Mouse (Mus musculus) liver, embryonic 13.5 days (tissue): Measurements from ENCODE around the gene Zfhx3. TPM values are rescaled to one million over a fixed set of nuclear protein-coding genes. Genes with fewer than 3 reads are reported as not detected.

Experiments used
- ATAC-seq: fragments of 200-750 bp; cut with Nextera tagmentation; 2 replicates; pipeline ENCODE4 v1.8.0; 2017; ENCODE audit warnings: low read depth, mild to moderate bottlenecking, moderate number of reproducible peaks, moderate library complexity
- DNase-seq: peaks from one replicate; pipeline ENCODE4 v3.0.0; 2022
- H3K27ac ChIP-seq: fragments of 300-500 bp; sonication (generic); 2 replicates; pipeline ENCODE4 v1.5.1; 2015; ENCODE audit warnings: moderate library complexity, mild to moderate bottlenecking, inconsistent platforms
- H3K27me3 ChIP-seq: fragments of 300-500 bp; sonication (generic); 2 replicates; pipeline ENCODE4 v1.6.1; 2015; ENCODE audit warnings: mild to moderate bottlenecking, inconsistent platforms
- H3K36me3 ChIP-seq: fragments of 300-500 bp; sonication (generic); 2 replicates; pipeline ENCODE4 v1.6.1; 2015; ENCODE audit warnings: mild to moderate bottlenecking, inconsistent platforms
- H3K4me1 ChIP-seq: fragments of 300-500 bp; sonication (generic); replicated peaks from 2 replicates; pipeline ENCODE4 v1.6.1; 2015; ENCODE audit warnings: inconsistent platforms
- H3K4me2 ChIP-seq: fragments of 300-500 bp; sonication (generic); 2 replicates; pipeline ENCODE4 v1.6.1; 2015; ENCODE audit warnings: inconsistent platforms, mild to moderate bottlenecking, moderate library complexity
- H3K4me3 ChIP-seq: fragments of 300-500 bp; sonication (generic); replicated peaks from 2 replicates; pipeline ENCODE4 v1.5.1; 2015; ENCODE audit warnings: mild to moderate bottlenecking, inconsistent platforms
- H3K9ac ChIP-seq: fragments of 300-500 bp; sonication (generic); 2 replicates; pipeline ENCODE4 v1.6.1; 2015; ENCODE audit warnings: mild to moderate bottlenecking, inconsistent platforms
- H3K9me3 ChIP-seq: fragments of 300-500 bp; sonication (generic); replicated peaks from 2 replicates; pipeline ENCODE4 v1.6.1; 2016; ENCODE audit warnings: inconsistent platforms
- WGBS: fragments of 180-500 bp; shearing (Covaris S2); methylation state at CpG from one replicate; pipeline ENCODE4 v1.1.7; 2015; ENCODE audit not compliant: insufficient replicate concordance; 5-methylcytosine and 5-hydroxymethylcytosine counted together
- polyA plus RNA-seq: library from polyadenylated mRNA; unstranded; fragments of >200 nt; fragmentation: Nextera tagmentation; extraction: Ambion mirVana; gene quantifications from 2 replicates; pipeline ENCODE4 v1.2.1, GENCODE M21; 2015

The Zfhx3 gene
- polyA plus RNA-seq, 1 experiment from 2014 or later, result 1.0 TPM

DNA sequence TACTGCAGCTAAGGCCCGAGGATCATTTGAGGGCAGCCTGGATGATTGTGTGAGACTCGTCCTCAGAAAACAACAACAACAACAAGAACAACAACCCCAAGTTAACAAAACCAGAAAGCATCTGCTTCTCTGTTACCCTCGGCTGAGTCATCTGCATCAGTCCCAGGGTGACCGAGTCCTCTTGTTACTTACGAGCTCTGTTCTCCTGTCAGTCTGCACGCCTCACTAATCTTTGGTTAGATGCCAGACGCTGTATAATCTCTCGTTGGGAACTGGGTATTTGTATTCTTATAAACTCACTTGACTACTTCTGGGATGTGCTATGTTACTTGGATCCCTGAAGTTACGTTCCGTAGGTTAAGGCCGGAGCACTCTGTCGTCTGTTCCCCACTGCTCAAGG lies 1023.6 kb downstream of the Zfhx3 start:
- DNase-seq (no peak), ATAC-seq (no peak)
- H3K9me3 ChIP-seq, result no peaks in the 10 kb centered on the region
- H3K27ac ChIP-seq, result no peak overlapping the region
- no peak overlapping the region for H3K4me2 ChIP-seq
- no peaks in the 10 kb centered on the region for H3K36me3 ChIP-seq
- no peaks in the 10 kb centered on the region for H3K4me1 ChIP-seq
- H3K27me3 ChIP-seq, result no peaks in the 10 kb centered on the region
- no peak overlapping the region for H3K9ac ChIP-seq
- 73% methylated on average over 12 of the region's 12 CpGs for WGBS
- no peak overlapping the region for H3K4me3 ChIP-seq

DNA sequence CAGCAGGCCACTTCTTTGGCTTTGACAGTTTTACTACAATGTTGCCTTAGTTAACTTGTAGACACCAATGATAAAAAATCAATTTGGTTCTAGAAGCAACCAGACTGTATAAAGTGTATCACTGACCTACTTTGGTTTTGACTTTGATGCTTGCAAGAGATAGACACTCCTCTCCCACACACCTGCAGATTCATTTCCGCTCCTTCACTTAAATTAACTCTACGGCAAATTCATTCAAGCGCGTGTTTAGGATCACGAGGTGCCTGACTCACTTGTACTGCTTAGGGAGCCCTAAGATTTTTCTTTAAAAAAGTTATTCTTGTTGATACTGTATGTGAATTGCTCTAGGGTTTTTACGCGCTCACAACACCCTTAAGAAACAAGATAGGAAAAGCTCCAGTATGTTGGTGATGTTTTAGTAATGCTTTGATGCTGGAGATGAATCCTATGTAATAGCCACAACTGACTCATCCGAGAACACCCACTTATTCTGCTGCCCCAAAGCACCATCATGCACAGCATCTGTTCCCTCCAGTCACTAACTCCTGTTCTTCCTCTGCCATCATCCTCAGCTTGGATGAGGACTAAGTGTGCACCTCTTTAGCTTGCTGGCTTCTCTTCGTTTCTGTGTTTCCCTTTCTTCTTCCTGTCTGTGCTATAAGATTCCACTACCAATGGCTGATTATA lies 1031.3 kb downstream of the Zfhx3 start:
- ATAC-seq, result no peak
- WGBS, result 73% methylated on average over 9 of the region's 9 CpGs

DNA sequence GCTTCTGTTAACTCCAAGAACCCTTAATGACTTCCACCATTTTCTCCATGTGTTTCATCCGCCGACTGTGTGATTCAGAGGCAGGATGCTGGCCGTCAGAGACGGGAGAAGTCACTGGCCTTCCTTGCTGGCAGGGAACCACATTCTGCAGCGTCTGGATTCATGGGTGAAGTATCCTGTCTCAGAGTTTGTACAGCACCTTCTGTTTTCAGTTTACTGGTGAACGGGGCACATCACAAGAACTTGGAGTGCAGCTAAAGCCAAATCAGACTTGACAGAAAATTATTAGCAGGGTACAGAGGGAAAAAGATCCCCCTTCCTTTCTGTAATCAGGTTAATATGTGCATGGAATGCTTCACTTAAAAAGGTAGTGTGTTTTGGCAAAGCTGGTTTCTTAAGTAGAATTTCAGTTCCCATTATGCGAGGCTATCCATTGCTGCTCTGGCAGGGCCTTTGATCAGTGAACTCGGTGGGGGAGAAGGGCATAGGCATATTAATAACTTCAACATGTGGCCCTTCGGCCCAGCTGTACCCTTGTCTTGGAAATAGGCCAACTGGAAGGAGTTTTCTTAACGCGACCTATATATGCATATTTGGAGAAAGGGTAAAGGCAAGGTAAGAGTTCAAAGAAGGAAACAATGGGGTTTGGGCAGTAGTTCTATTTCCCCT lies 1035.4 kb downstream of the Zfhx3 start:
- Histone ChIP-seq H3K9me3 (no peaks in the 10 kb centered on the region), H3K9ac (no peak overlapping the region), H3K27ac (no peak overlapping the region), H3K36me3 (no peaks in the 10 kb centered on the region), H3K27me3 (no peaks in the 10 kb centered on the region), H3K4me1 (no peaks in the 10 kb centered on the region), H3K4me2 (no peak overlapping the region), H3K4me3 (no peak overlapping the region)
- no peak for DNase-seq
- 58% methylated on average over 11 of the region's 11 CpGs for WGBS
- no peak for ATAC-seq

More for the DNA sequence above, 1031.3 kb downstream of the Zfhx3 start:
- H3K4me3 ChIP-seq, result no peak overlapping the region
- no peak overlapping the region for H3K4me2 ChIP-seq
- no peak for DNase-seq
- H3K36me3 ChIP-seq, result no peaks in the 10 kb centered on the region
- H3K27me3 ChIP-seq, result no peaks in the 10 kb centered on the region
- H3K4me1 ChIP-seq, result no peaks in the 10 kb centered on the region
- no peak overlapping the region for H3K9ac ChIP-seq
- no peak overlapping the region for H3K27ac ChIP-seq
- no peaks in the 10 kb centered on the region for H3K9me3 ChIP-seq

DNA sequence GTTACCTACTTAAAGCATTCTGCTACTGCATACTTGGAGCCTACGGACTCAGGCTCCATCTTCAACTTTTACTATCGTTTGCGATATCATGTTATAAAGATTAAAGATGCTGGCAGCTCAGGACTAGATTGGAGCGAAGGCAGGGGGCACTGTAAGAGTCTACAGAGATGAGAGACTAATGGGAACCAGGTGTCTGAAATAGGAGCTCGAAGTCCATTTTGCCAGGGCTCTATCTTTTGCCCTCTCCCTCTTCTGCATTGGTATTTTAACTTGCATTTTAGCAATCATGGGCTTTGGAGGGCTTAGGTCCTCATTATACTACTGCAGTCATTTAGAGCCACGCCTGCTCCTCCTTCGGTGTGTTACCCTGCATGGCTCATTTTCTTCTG lies 1035.9 kb downstream of the Zfhx3 start:
- Histone ChIP-seq H3K9ac (no peak overlapping the region), H3K4me2 (no peak overlapping the region), H3K27ac (no peak overlapping the region), H3K4me3 (no peak overlapping the region), H3K4me1 (no peaks in the 10 kb centered on the region), H3K36me3 (no peaks in the 10 kb centered on the region), H3K27me3 (no peaks in the 10 kb centered on the region), H3K9me3 (no peaks in the 10 kb centered on the region)
- ATAC-seq, result no peak
- 69% methylated on average over 7 of the region's 7 CpGs for WGBS
- no peak for DNase-seq

DNA sequence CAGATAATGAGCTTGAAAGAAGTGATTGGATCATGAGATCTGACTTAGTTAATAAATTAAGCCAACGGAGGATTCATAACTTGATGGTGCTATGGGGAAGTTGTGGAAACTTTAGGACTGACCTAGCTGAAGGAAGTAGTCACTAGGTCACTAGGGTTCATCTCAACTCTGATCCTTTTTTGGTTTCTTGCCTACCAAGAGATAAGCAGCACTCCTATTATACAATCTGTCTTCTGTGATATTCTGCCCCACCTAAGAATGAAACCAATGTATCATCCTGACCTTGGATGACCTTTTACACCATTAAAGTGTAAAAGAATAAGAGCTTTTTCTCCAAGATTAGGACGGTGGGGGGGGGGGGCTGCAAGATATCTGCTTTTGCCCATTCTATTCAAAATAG lies 1042.5 kb downstream of the Zfhx3 start:
- Histone ChIP-seq H3K9me3 (no peaks in the 10 kb centered on the region), H3K27ac (no peak overlapping the region), H3K4me2 (no peak overlapping the region), H3K9ac (no peak overlapping the region), H3K36me3 (no peaks in the 10 kb centered on the region), H3K27me3 (no peaks in the 10 kb centered on the region), H3K4me1 (no peaks in the 10 kb centered on the region), H3K4me3 (no peak overlapping the region)
- DNase-seq (no peak), ATAC-seq (no peak)
- 43% methylated on average over 2 of the region's 2 CpGs for WGBS

DNA sequence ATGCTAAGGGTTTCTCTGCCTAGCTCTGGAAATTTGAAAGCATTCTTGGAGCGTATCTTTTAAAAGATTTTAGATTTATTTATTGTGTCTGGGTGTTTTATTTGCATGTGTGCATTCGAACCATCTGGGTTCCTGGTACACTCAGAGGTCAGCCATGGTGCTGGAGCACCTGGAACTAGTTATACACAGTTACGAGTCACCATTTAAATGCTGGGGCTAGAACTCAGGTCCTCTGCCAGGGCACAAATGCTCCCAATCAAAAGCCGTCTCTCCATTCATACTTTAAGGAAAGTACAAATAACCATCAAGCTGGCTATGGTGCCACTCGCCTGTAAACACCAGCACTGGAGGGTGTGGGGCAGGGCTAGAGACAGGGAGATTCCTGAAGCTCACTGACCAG lies 1047.4 kb downstream of the Zfhx3 start:
- ATAC-seq (no peak), DNase-seq (no peak)
- no peak overlapping the region for H3K27ac ChIP-seq
- no peak overlapping the region for H3K4me2 ChIP-seq
- no peaks in the 10 kb centered on the region for H3K27me3 ChIP-seq
- H3K36me3 ChIP-seq, result no peaks in the 10 kb centered on the region
- H3K4me1 ChIP-seq, result 0 out of 2 replicates have a peak, but pooled peaks cover 3% of the 10 kb centered on the region
- no peak overlapping the region for H3K9ac ChIP-seq
- 62% methylated on average over 5 of the region's 5 CpGs for WGBS
- no peak overlapping the region for H3K4me3 ChIP-seq
- H3K9me3 ChIP-seq, result no peaks in the 10 kb centered on the region

DNA sequence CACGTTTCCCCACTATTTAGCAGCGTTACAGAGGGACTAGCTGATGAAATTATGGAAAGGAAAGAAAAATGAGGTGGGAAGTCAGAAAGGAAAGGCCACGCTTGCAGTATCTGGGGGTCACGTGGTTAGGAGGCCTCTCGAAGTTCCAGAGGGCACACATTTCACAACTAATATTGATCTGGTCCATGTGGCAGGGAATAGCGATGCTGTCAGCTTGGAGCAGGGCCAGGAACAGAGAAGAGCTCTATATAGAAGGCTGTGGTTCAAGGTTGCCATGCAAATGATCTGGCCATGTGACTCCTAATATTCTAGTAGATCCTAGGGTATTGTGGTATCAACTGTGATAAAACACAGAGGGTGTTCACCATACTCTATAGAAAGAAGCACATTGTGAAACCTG lies 1048.1 kb downstream of the Zfhx3 start:
- Histone ChIP-seq H3K27me3 (no peaks in the 10 kb centered on the region), H3K9ac (no peak overlapping the region), H3K9me3 (no peaks in the 10 kb centered on the region), H3K4me3 (no peak overlapping the region), H3K27ac (no peak overlapping the region), H3K4me2 (no peak overlapping the region), H3K4me1 (0 out of 2 replicates have a peak, but pooled peaks cover 3% of the 10 kb centered on the region), H3K36me3 (no peaks in the 10 kb centered on the region)
- WGBS, result 51% methylated on average over 6 of the region's 6 CpGs
- ATAC-seq (peak; percentile 68), DNase-seq (no peak)

DNA sequence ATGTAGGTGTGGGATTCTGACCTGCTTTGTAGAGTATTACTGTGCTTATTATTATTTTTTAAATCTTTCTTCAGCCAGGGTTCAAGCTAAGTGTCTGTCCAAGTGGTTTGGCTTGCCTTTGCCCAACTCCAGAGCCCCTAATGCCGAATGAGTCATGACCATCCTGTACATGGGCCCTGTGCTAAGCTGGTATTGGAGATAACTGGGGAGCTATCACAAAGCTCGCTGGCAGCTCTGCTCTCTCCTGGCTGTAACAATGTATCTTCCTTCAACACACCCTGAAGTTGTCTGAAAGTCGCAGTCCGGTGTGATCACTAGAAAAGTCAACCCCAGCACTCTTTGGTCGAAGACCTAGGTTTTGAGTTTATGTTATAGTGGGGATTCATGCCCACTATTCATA lies 1049.0 kb downstream of the Zfhx3 start:
- Histone ChIP-seq H3K4me2 (no peak overlapping the region), H3K27ac (no peak overlapping the region), H3K27me3 (no peaks in the 10 kb centered on the region), H3K4me1 (0 out of 2 replicates have a peak, but pooled peaks cover 3% of the 10 kb centered on the region), H3K9ac (no peak overlapping the region; the same call in 1 of the 2 replicates), H3K4me3 (no peak overlapping the region), H3K9me3 (no peaks in the 10 kb centered on the region), H3K36me3 (no peaks in the 10 kb centered on the region)
- DNase-seq, result no peak
- peak; percentile 67 for ATAC-seq
- 46% methylated on average over 5 of the region's 5 CpGs for WGBS

DNA sequence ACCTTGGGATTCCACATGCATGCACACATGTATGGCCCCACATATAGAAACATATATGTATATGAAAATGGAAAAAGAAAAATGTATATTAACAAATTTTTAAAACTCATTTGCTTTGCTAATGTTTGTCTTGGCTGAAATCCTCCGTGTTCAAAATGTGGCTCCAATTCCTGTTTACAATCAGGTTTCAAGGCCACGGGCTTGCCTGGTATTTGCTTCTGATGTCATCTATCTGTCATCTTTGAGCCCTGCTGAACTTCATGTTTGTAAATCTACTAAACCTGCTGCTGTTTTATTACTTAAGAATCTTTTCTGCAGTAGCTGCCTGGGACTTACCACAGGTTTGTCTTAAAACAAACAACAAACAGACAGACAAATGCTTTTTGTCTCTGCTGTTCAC lies 1051.3 kb downstream of the Zfhx3 start:
- Histone ChIP-seq H3K9me3 (no peaks in the 10 kb centered on the region), H3K36me3 (no peaks in the 10 kb centered on the region), H3K27me3 (no peaks in the 10 kb centered on the region), H3K27ac (no peak overlapping the region), H3K9ac (no peak overlapping the region), H3K4me2 (no peak overlapping the region), H3K4me1 (0 out of 2 replicates have a peak, but pooled peaks cover 3% of the 10 kb centered on the region), H3K4me3 (no peak overlapping the region)
- ATAC-seq, result no peak
- WGBS, result 32% methylated on average over 2 of the region's 2 CpGs
- DNase-seq, result no peak

DNA sequence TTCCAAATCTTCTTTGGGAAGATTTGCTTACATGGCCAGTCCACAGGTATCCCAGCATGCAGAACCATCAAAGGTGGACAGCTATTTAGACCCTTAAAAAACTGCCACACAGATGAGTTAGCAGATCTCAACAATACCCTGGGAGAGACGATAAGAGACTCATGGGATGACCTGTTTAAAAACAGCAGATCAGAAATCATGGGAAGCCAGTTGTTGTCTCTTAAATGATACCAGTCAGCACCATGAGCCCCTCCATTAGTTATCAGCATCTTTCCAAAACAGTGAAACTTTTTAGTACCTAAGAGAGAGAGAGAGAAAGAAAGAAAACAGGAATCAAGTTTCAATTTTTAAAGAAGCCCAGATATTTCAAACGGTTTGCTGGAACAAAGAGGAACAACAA lies 1051.7 kb downstream of the Zfhx3 start:
- Histone ChIP-seq H3K27ac (no peak overlapping the region), H3K4me1 (0 out of 2 replicates have a peak, but pooled peaks cover 3% of the 10 kb centered on the region), H3K27me3 (no peaks in the 10 kb centered on the region), H3K36me3 (no peaks in the 10 kb centered on the region), H3K4me2 (no peak overlapping the region), H3K9ac (no peak overlapping the region), H3K4me3 (no peak overlapping the region), H3K9me3 (no peaks in the 10 kb centered on the region)
- ATAC-seq, result no peak
- no peak for DNase-seq
- 41% methylated on average over 2 of the region's 2 CpGs for WGBS

DNA sequence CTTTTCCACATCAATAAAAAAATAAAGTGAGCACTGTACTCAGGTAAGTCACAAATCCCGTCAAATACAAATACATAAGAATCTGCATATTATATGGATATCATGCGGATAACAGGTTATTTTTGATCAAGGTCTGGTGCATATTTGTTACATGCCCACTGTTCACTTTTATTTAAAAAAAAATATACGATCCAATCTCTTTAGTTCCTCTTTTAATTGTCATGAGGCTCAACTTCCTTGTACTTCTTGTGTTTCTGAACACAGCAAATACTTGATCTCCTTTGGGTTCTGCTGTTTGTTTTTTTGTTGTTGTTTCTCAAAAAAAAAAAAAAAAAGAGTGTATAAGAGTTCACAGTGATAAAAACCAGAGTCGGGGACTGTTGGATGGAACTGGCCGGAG lies 1052.4 kb downstream of the Zfhx3 start:
- no peak overlapping the region for H3K27ac ChIP-seq
- H3K36me3 ChIP-seq, result no peaks in the 10 kb centered on the region
- WGBS, result 63% methylated on average over 5 of the region's 5 CpGs
- no peak overlapping the region for H3K4me3 ChIP-seq
- H3K4me1 ChIP-seq, result 0 out of 2 replicates have a peak, but pooled peaks cover 3% of the 10 kb centered on the region
- no peaks in the 10 kb centered on the region for H3K27me3 ChIP-seq
- H3K9ac ChIP-seq, result no peak overlapping the region
- no peaks in the 10 kb centered on the region for H3K9me3 ChIP-seq
- DNase-seq, result no peak
- no peak for ATAC-seq
- H3K4me2 ChIP-seq, result no peak overlapping the region

DNA sequence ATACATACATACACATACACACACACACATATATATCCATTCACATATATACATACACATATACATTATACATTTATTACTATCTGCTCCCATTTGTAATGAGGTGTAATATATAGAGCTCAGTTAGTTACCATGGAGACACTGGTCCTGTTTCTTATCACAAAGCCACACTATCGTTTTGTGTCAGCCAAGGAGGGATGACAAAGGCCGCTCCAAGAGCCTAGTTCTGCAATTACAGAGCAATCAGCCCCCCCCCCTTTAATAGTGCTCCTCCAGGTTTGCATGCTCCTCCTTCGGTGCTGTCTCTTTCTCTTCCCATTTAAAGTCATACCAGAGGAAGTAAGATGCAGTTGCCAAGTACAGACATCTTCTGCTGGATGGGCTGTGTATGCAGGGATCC lies 1054.9 kb downstream of the Zfhx3 start:
- Histone ChIP-seq H3K27me3 (no peaks in the 10 kb centered on the region), H3K4me2 (no peak overlapping the region), H3K4me1 (0 out of 2 replicates have a peak, but pooled peaks cover 3% of the 10 kb centered on the region), H3K9me3 (no peaks in the 10 kb centered on the region), H3K36me3 (no peaks in the 10 kb centered on the region), H3K9ac (no peak overlapping the region), H3K4me3 (no peak overlapping the region), H3K27ac (no peak overlapping the region)
- WGBS, result 26% methylated on average over 3 of the region's 3 CpGs
- DNase-seq (no peak), ATAC-seq (no peak)
